Mouse (Mus musculus): ENCODE results near the gene Kctd13.

Kctd13 gene

GRCm38 (mm10) chr7:126941171-126941570, 12.5 kb downstream of the Kctd13 start:
- no peak for DNase-seq (ENCODE audit: inconsistent age in 2 of 2, low spot score in 1 of 2)

- no peak for DNase-seq (ENCODE audit: inconsistent age in 2 of 2, low spot score in 1 of 2)
These were observed 13.1 kb downstream of the Kctd13 start for GRCm38 (mm10) chr7:126941801-126942200.

GRCm38 (mm10) chr7:126946530-126946929, 17.9 kb downstream of the Kctd13 start:
- DNase-seq (ENCODE audit: inconsistent age in 2 of 2, low spot score in 1 of 2): peak in 1 of 2 experiments; percentile 65

GRCm38 (mm10) chr7:126948626-126949025, 19.9 kb downstream of the Kctd13 start:
- DNase-seq (ENCODE audit: inconsistent age in 2 of 2, low spot score in 1 of 2): peak in 1 of 2 experiments; percentile 14

- peak in 1 of 2 experiments; percentile 59 for DNase-seq (ENCODE audit: inconsistent age in 2 of 2, low spot score in 1 of 2)
These were observed 20.7 kb downstream of the Kctd13 start, which contains the start of gene Asphd1 for GRCm38 (mm10) chr7:126949403-126949792. TSS of gene Asphd1 (minus strand) at chr7:126949582.

GRCm38 (mm10) chr7:126949793-126950646, 21.3 kb downstream of the Kctd13 start, which contains the start of gene Sez6l2:
TSS of gene Sez6l2 (plus strand) at chr7:126950563.
- peak; percentile 88 to 95 for DNase-seq (ENCODE audit: inconsistent age in 2 of 2, low spot score in 1 of 2)

- peak in 1 of 2 experiments; percentile 5 for DNase-seq (ENCODE audit: inconsistent age in 2 of 2, low spot score in 1 of 2)
These were observed 22.3 kb downstream of the Kctd13 start for GRCm38 (mm10) chr7:126950647-126951615.

GRCm38 (mm10) chr7:126951741-126952140, 23.1 kb downstream of the Kctd13 start:
- DNase-seq (ENCODE audit: inconsistent age in 2 of 2, low spot score in 1 of 2): no peak

- DNase-seq (ENCODE audit: inconsistent age in 2 of 2, low spot score in 1 of 2): peak in 1 of 2 experiments; percentile 8
These were observed 24.0 kb downstream of the Kctd13 start for GRCm38 (mm10) chr7:126952646-126953045.

- DNase-seq (ENCODE audit: inconsistent age in 2 of 2, low spot score in 1 of 2): no peak
These were observed 26.4 kb downstream of the Kctd13 start for GRCm38 (mm10) chr7:126955125-126955524.

GRCm38 (mm10) chr7:126959780-126960179, 31.1 kb downstream of the Kctd13 start:
- DNase-seq (ENCODE audit: inconsistent age in 2 of 2, low spot score in 1 of 2): peak in 1 of 2 experiments; percentile 4

GRCm38 (mm10) chr7:126961095-126961494, 32.4 kb downstream of the Kctd13 start:
- DNase-seq (ENCODE audit: inconsistent age in 2 of 2, low spot score in 1 of 2): no peak

- no peak for DNase-seq (ENCODE audit: inconsistent age in 2 of 2, low spot score in 1 of 2)
These were observed 33.3 kb downstream of the Kctd13 start for GRCm38 (mm10) chr7:126961965-126962364.

GRCm38 (mm10) chr7:126963548-126964286, 35.0 kb downstream of the Kctd13 start:
- peak; percentile 53 to 81 for DNase-seq (ENCODE audit: inconsistent age in 2 of 2, low spot score in 1 of 2)

- DNase-seq (ENCODE audit: inconsistent age in 2 of 2, low spot score in 1 of 2): peak in 1 of 2 experiments; percentile 55
These were observed 36.9 kb downstream of the Kctd13 start for GRCm38 (mm10) chr7:126965568-126965967.

GRCm38 (mm10) chr7:126967361-126967760, 38.7 kb downstream of the Kctd13 start:
- peak; percentile 73 to 86 for DNase-seq (ENCODE audit: inconsistent age in 2 of 2, low spot score in 1 of 2)

- no peak for DNase-seq (ENCODE audit: inconsistent age in 2 of 2, low spot score in 1 of 2)
These were observed 46.8 kb downstream of the Kctd13 start for GRCm38 (mm10) chr7:126975493-126975892.

- DNase-seq (ENCODE audit: inconsistent age in 2 of 2, low spot score in 1 of 2): no peak
These were observed 47.0 kb downstream of the Kctd13 start, which contains the start of gene Cdipt for GRCm38 (mm10) chr7:126975893-126975949. TSS of gene Cdipt (plus strand) at chr7:126975914.

- peak; percentile 96 to 99 for DNase-seq (ENCODE audit: inconsistent age in 2 of 2, low spot score in 1 of 2)
These were observed 47.5 kb downstream of the Kctd13 start, which contains the start of gene Cdiptos for GRCm38 (mm10) chr7:126975950-126976866. TSS of gene Cdiptos (minus strand) at chr7:126976098.

GRCm38 (mm10) chr7:126976878-126977459, 48.3 kb downstream of the Kctd13 start:
- DNase-seq (ENCODE audit: inconsistent age in 2 of 2, low spot score in 1 of 2): peak; percentile 27 to 73

Data from adrenal gland, adult (tissue).